Mouse (Mus musculus) megakaryocyte progenitor cell, adult 5-6 weeks (primary cell): Measurements from ENCODE around the gene Sde2. TPM values are rescaled to one million over a fixed set of nuclear protein-coding genes. Genes with fewer than 3 reads are reported as not detected.

ENCODE experiments used
- ATAC-seq: replicated peaks from 2 replicates; pipeline ENCODE4 v1.8.0; 2016; ENCODE audit warnings: mild to moderate bottlenecking, moderate TSS enrichment, inconsistent platforms; ENCODE audit not compliant: poor library complexity
- total RNA-seq, 2 experiments: library from RNA; stranded (forward) in 1 of 2; stranded (reverse) in 1 of 2; fragments of 157-497, 149-512 nt in 1 of 2; fragments of 200-1000 nt in 1 of 2; gene quantifications; 2 replicates each; pipeline versions ENCODE4 v1.2.3 to v1.2.4; 2015 to 2017

Sde2 gene
- total RNA-seq, 2 experiments from 2014 or later: 17.6 to 29.9 TPM

- ATAC-seq: no peak
Measured at GRCm38 (mm10) chr1:180917053-180917452, 66.1 kb downstream of the Sde2 start.

Other genes starting within 250 kb of the Sde2 start
- gene Lin9, start 210.0 kb upstream of the Sde2 start, total RNA-seq (2015): 26.6 and 31.1 TPM in 2 replicates
- gene Lin9, start 210.0 kb upstream of the Sde2 start, total RNA-seq (2017): 31.4 and 41.9 TPM in 2 replicates
- not detected in 2 replicates for gene Mixl1, start 154.1 kb upstream of the Sde2 start, total RNA-seq (2015)
- gene Mixl1, start 154.1 kb upstream of the Sde2 start, total RNA-seq (2017): not detected in 2 replicates
- 23.9 and 27.3 TPM in 2 replicates for gene Acbd3, start 125.1 kb upstream of the Sde2 start, total RNA-seq (2015)
- gene Acbd3, start 125.1 kb upstream of the Sde2 start, total RNA-seq (2017): 43.0 and 46.5 TPM in 2 replicates
- 1,870 and 2,095 TPM in 2 replicates for gene H3f3a, start 37.2 kb upstream of the Sde2 start, total RNA-seq (2015)
- 1,724 and 1,809 TPM in 2 replicates for gene H3f3a, start 37.2 kb upstream of the Sde2 start, total RNA-seq (2017)
- not detected in 2 replicates for gene Lefty2, start 42.0 kb downstream of the Sde2 start, total RNA-seq (2015)
- gene Lefty2, start 42.0 kb downstream of the Sde2 start, total RNA-seq (2017): not detected in 2 replicates
- gene Pycr2, start 53.2 kb downstream of the Sde2 start, total RNA-seq (2015): 27.2 and 28.8 TPM in 2 replicates
- 22.4 and 26.3 TPM in 2 replicates for gene Pycr2, start 53.2 kb downstream of the Sde2 start, total RNA-seq (2017)
- 0.90 and 1.7 TPM in 2 replicates for gene Lefty1, start 83.9 kb downstream of the Sde2 start, total RNA-seq (2015)
- gene Lefty1, start 83.9 kb downstream of the Sde2 start, total RNA-seq (2017): 0.27 TPM in 1 of 2 replicates, not detected in the other
- gene Tmem63a, start 91.2 kb downstream of the Sde2 start, total RNA-seq (2015): 15.0 and 15.6 TPM in 2 replicates
- gene Tmem63a, start 91.2 kb downstream of the Sde2 start, total RNA-seq (2017): 16.5 and 16.8 TPM in 2 replicates
- gene Ephx1, start 169.8 kb downstream of the Sde2 start, total RNA-seq (2015): 0.68 and 2.0 TPM in 2 replicates
- gene Ephx1, start 169.8 kb downstream of the Sde2 start, total RNA-seq (2017): 0.88 and 1.1 TPM in 2 replicates
- not detected in 2 replicates for gene 9130409I23Rik, start 200.1 kb downstream of the Sde2 start, total RNA-seq (2015)
- not detected in 2 replicates for gene 9130409I23Rik, start 200.1 kb downstream of the Sde2 start, total RNA-seq (2017)